Mouse (Mus musculus) embryonic fibroblast, embryonic 13.5 days (primary cell): Measurements from ENCODE around the gene Dpf3.

Source experiments
- CTCF ChIP-seq: IDR thresholded peaks from 2 replicates; pipeline ENCODE4 v1.5.1; 2011; ENCODE audit warnings: mild to moderate bottlenecking, control low read depth, low read length, moderate library complexity, borderline replicate concordance; ENCODE audit not compliant: insufficient read depth
- POLR2A ChIP-seq: IDR thresholded peaks from 2 replicates; pipeline ENCODE4 v1.6.1; 2011; ENCODE audit warnings: low read depth, mild to moderate bottlenecking, control low read depth, low read length, moderate library complexity

GRCm38 (mm10) chr12:83178770-83179169 is 308.7 kb downstream of the Dpf3 start:
- TF ChIP-seq POLR2A (no peak), CTCF (no peak)
